Mouse (Mus musculus) MEL (cell line): ENCODE measurements around the gene Lrp6. TPM values are rescaled to one million over a fixed set of nuclear protein-coding genes. Genes with fewer than 3 reads are reported as not detected.

Experiments used
- DNase-seq: peaks from one replicate; pipeline ENCODE4 v3.0.0; 2011; ENCODE audit warnings: low read depth, low spot score
- H3K27ac ChIP-seq: 2 replicates; pipeline ENCODE4 v1.5.1; 2012; ENCODE audit warnings: low read depth, mild to moderate bottlenecking, control low read depth, low read length, moderate library complexity; ENCODE audit not compliant: control insufficient read depth
- H3K27me3 ChIP-seq, 2 experiments: fragments of 150-350 bp in 1 of 2; sonication (generic) in 1 of 2; 2 replicates each; pipeline ENCODE4 v1.6.1; 2012; ENCODE audit warnings: low read length in 2 of 2, mild to moderate bottlenecking in 2 of 2, improper control_type of control experiment in 1 of 2, moderate library complexity in 1 of 2; ENCODE audit not compliant: insufficient read depth in 2 of 2, control insufficient read depth in 1 of 2
- H3K36me3 ChIP-seq, 2 experiments: 2 replicates each; pipeline ENCODE4 v1.6.1; 2012 to 2014; ENCODE audit warnings: low read length in 2 of 2, improper control_type of control experiment in 1 of 2, inconsistent platforms in 1 of 2, mild to moderate bottlenecking in 1 of 2; ENCODE audit not compliant: insufficient read depth in 2 of 2, control insufficient read depth in 1 of 2
- H3K4me1 ChIP-seq, 2 experiments: fragments of 150-350 bp in 1 of 2; sonication (generic) in 1 of 2; 2 replicates each; pipeline ENCODE4 v1.6.1; 2012; ENCODE audit warnings: low read length in 2 of 2, improper control_type of control experiment in 1 of 2, mild to moderate bottlenecking in 1 of 2; ENCODE audit not compliant: insufficient read depth in 2 of 2, control insufficient read depth in 1 of 2
- H3K4me3 ChIP-seq, 2 experiments: fragments of 150-350 bp in 1 of 2; sonication (generic) in 1 of 2; 2 replicates each; pipeline ENCODE4 v1.5.1; 2012; ENCODE audit warnings: low read depth in 2 of 2, low read length in 2 of 2, mild to moderate bottlenecking in 2 of 2, moderate library complexity in 2 of 2, control low read depth in 1 of 2, improper control_type of control experiment in 1 of 2; ENCODE audit not compliant: control insufficient read depth in 1 of 2, insufficient read depth in 1 of 2
- H3K79me2 ChIP-seq: 2 replicates; pipeline ENCODE4 v1.6.1; 2012; ENCODE audit warnings: mild to moderate bottlenecking, low read length, moderate library complexity; ENCODE audit not compliant: control insufficient read depth, poor library complexity, insufficient read depth
- H3K9ac ChIP-seq: 2 replicates; pipeline ENCODE4 v1.6.1; 2012; ENCODE audit warnings: low read depth, mild to moderate bottlenecking, control low read depth, low read length, moderate library complexity; ENCODE audit not compliant: control insufficient read depth, poor library complexity, severe bottlenecking
- H3K9me3 ChIP-seq: fragments of 150-350 bp; sonication (generic); replicated peaks from 2 replicates; pipeline ENCODE4 v1.6.1; 2012; ENCODE audit warnings: mild to moderate bottlenecking, low read length, improper control_type of control experiment, moderate library complexity; ENCODE audit not compliant: insufficient read depth
- CHD1 ChIP-seq: IDR thresholded peaks from 2 replicates; pipeline ENCODE4 v1.6.1; 2012; ENCODE audit warnings: low read depth, mild to moderate bottlenecking, inconsistent platforms, low read length, improper control_type of control experiment
- CHD2 ChIP-seq: IDR thresholded peaks from 2 replicates; pipeline ENCODE4 v1.6.1; 2011; ENCODE audit warnings: low read length, improper control_type of control experiment
- CTCF ChIP-seq, 3 experiments: IDR thresholded peaks in 2 of 3; conservative IDR thresholded peaks in 1 of 3; 2 replicates each; pipeline ENCODE4 v1.5.1; 2011 to 2012; ENCODE audit warnings: low read length in 3 of 3, low read depth in 2 of 3, mild to moderate bottlenecking in 2 of 3, improper control_type of control experiment in 1 of 3, inconsistent platforms in 1 of 3, mixed read lengths in 1 of 3, moderate library complexity in 1 of 3; ENCODE audit not compliant: control insufficient read depth in 1 of 3, insufficient read depth in 1 of 3, poor library complexity in 1 of 3, severe bottlenecking in 1 of 3
- E2F4 ChIP-seq: IDR thresholded peaks from 2 replicates; pipeline ENCODE4 v1.6.1; 2011; ENCODE audit warnings: low read depth, low read length, improper control_type of control experiment, borderline replicate concordance
- MAFK ChIP-seq: IDR thresholded peaks from 2 replicates; pipeline ENCODE4 v1.6.1; 2011; ENCODE audit warnings: low read depth, mild to moderate bottlenecking, low read length, improper control_type of control experiment, borderline replicate concordance
- MAX ChIP-seq: IDR thresholded peaks from 2 replicates; pipeline ENCODE4 v1.6.1; 2011; ENCODE audit warnings: low read length, improper control_type of control experiment
- MYC ChIP-seq: IDR thresholded peaks from 2 replicates; pipeline ENCODE4 v1.6.1; 2011; ENCODE audit warnings: low read depth, mild to moderate bottlenecking, low read length, improper control_type of control experiment, moderate library complexity
- NELFE ChIP-seq: IDR thresholded peaks from 2 replicates; pipeline ENCODE4 v1.6.1; 2011; ENCODE audit warnings: low read depth, low read length, improper control_type of control experiment
- NRF1 ChIP-seq: IDR thresholded peaks from 2 replicates; pipeline ENCODE4 v1.6.1; 2014; ENCODE audit warnings: low read depth, mild to moderate bottlenecking, inconsistent platforms, low read length, improper control_type of control experiment, moderate library complexity; ENCODE audit not compliant: poor library complexity, insufficient read depth, severe bottlenecking
- POLR2A ChIP-seq, 2 experiments: IDR thresholded peaks; 2 replicates each; pipeline ENCODE4 v1.6.1; 2011 to 2012; ENCODE audit warnings: low read length in 2 of 2, mild to moderate bottlenecking in 2 of 2, control low read depth in 1 of 2, improper control_type of control experiment in 1 of 2, low read depth in 1 of 2, moderate library complexity in 1 of 2; ENCODE audit not compliant: control insufficient read depth in 1 of 2, insufficient read depth in 1 of 2, poor library complexity in 1 of 2
- POLR2AphosphoS2 ChIP-seq: IDR thresholded peaks from 2 replicates; pipeline ENCODE4 v1.6.1; 2011; ENCODE audit warnings: low read length, improper control_type of control experiment
- POLR2AphosphoS5 ChIP-seq: IDR thresholded peaks from 2 replicates; pipeline ENCODE4 v1.6.1; 2012; ENCODE audit warnings: low read depth, borderline replicate concordance, mild to moderate bottlenecking, inconsistent platforms, low read length, moderate library complexity, mixed read lengths
- RAD21 ChIP-seq: IDR thresholded peaks from 2 replicates; pipeline ENCODE4 v1.6.1; 2011; ENCODE audit warnings: mild to moderate bottlenecking, low read depth, low read length, improper control_type of control experiment
- SIN3A ChIP-seq: IDR thresholded peaks from 2 replicates; pipeline ENCODE4 v1.6.1; 2012; ENCODE audit warnings: low read length, improper control_type of control experiment, inconsistent platforms
- TBP ChIP-seq: IDR thresholded peaks from 2 replicates; pipeline ENCODE4 v1.8.0; 2011; ENCODE audit warnings: low read depth, low read length, improper control_type of control experiment
- USF1 ChIP-seq: IDR thresholded peaks from 2 replicates; pipeline ENCODE4 v1.6.1; 2014; ENCODE audit warnings: low read depth, mild to moderate bottlenecking, inconsistent platforms, low read length, improper control_type of control experiment, moderate library complexity
- ZC3H11A ChIP-seq: IDR thresholded peaks from 2 replicates; pipeline ENCODE4 v1.6.1; 2012; ENCODE audit warnings: low read depth, mild to moderate bottlenecking, inconsistent platforms, low read length, improper control_type of control experiment
- polyA plus RNA-seq, 2 experiments: library from polyadenylated mRNA; stranded (reverse) in 1 of 2; unstranded in 1 of 2; fragments of >175 nt in 1 of 2; fragments of >200 nt in 1 of 2; gene quantifications; 2 replicates each; pipeline versions ENCODE4 v1.2.1 to v1.2.4; 2012; ENCODE audit warnings: low replicate concordance in 2 of 2, low read depth in 1 of 2; ENCODE audit not compliant: insufficient read length in 2 of 2, insufficient read depth in 1 of 2, missing spikeins in 1 of 2
- total RNA-seq: library from RNA; depleted of rRNA; stranded (reverse); fragments of 300-350 nt; gene quantifications from 2 replicates; pipeline ENCODE4 v1.2.3, GENCODE M21; 2012

Lrp6 gene
- total and polyA plus RNA-seq, 3 experiments = 13.1 to 25.7 (median 17.2) TPM

GRCm38 (mm10) chr6:134511118-134511517, 55.6 kb downstream of the Lrp6 start:
- Histone ChIP-seq H3K4me1 (no peaks in the 10 kb centered on the region), H3K27ac (no peak overlapping the region), H3K4me3 (no peak overlapping the region), H3K36me3 (peaks cover 0 to 9% of the 10 kb centered on the region in 2 experiments; a peak in 2 of 4 replicates), H3K79me2 (no peaks in the 10 kb centered on the region), H3K9ac (no peak overlapping the region), H3K9me3 (no peaks in the 10 kb centered on the region), H3K27me3 (no peaks in the 10 kb centered on the region)
- TF ChIP-seq MAFK (no peak), RAD21 (no peak), USF1 (no peak), NRF1 (no peak), E2F4 (no peak), CHD1 (no peak), POLR2AphosphoS5 (no peak), CHD2 (no peak), SIN3A (no peak), ZC3H11A (no peak), POLR2A (IDR thresholded peaks at IDR 0.05; ENCODE audit: control insufficient read depth in 1 of 2, insufficient read depth in 1 of 2, low read depth in 1 of 2, low read length in 2 of 2, poor library complexity in 1 of 2) (no peak), TBP (no peak)
- no peak for DNase-seq

GRCm38 (mm10) chr6:134510280-134510679, 56.5 kb downstream of the Lrp6 start:
- no peaks in the 10 kb centered on the region for H3K79me2 ChIP-seq
- no peak overlapping the region for H3K27ac ChIP-seq
- TF ChIP-seq E2F4 (no peak), POLR2AphosphoS2 (no peak), CHD2 (no peak), MAX (no peak), MYC (no peak)
- H3K9me3 ChIP-seq = no peaks in the 10 kb centered on the region
- no peaks in the 10 kb centered on the region for H3K4me1 ChIP-seq
- H3K36me3 ChIP-seq = peaks cover 0 to 11% of the 10 kb centered on the region in 2 experiments; a peak in 2 of 4 replicates
- H3K9ac ChIP-seq = no peak overlapping the region
- DNase-seq = no peak
- no peaks in the 10 kb centered on the region for H3K27me3 ChIP-seq
- H3K4me3 ChIP-seq = no peak overlapping the region

GRCm38 (mm10) chr6:134509731-134510226, 57.0 kb downstream of the Lrp6 start:
- no peaks in the 10 kb centered on the region for H3K9me3 ChIP-seq
- H3K9ac ChIP-seq = no peak overlapping the region
- no peak overlapping the region for H3K27ac ChIP-seq
- no peak overlapping the region for H3K4me3 ChIP-seq
- H3K27me3 ChIP-seq = no peaks in the 10 kb centered on the region
- TF ChIP-seq NELFE (no peak), CTCF (IDR thresholded peaks at IDR 0.05 in 2 of 3, conservative IDR thresholded peaks at IDR 0.05 in 1 of 3; ENCODE audit: control insufficient read depth in 1 of 3, insufficient read depth in 1 of 3, low read depth in 2 of 3, low read length in 3 of 3, poor library complexity in 1 of 3, severe bottlenecking in 1 of 3) (no peak)
- H3K36me3 ChIP-seq = peaks cover 0 to 13% of the 10 kb centered on the region in 2 experiments; a peak in 2 of 4 replicates
- no peaks in the 10 kb centered on the region for H3K79me2 ChIP-seq
- H3K4me1 ChIP-seq = no peaks in the 10 kb centered on the region
- DNase-seq = no peak
